Mouse (Mus musculus) gastrocnemius, postnatal 36 days (tissue): ENCODE data around the gene U2af1l4. TPM values are rescaled to one million over a fixed set of nuclear protein-coding genes. Genes with fewer than 3 reads are reported as not detected.
A peak's percentile ranks its signal among the peaks of the same experiment; 100 is the strongest.

Source experiments
- DNase-seq, 2 experiments: peaks; one replicate each; pipeline ENCODE4 v3.0.0; 2022
- intact Hi-C: fragments of 180-260 bp; cut with DNase I; formaldehyde crosslinking; loops from one replicate; pipeline ENCODE4 v1.15.1; 2025
- total RNA-seq, 2 experiments: library from RNA; stranded (reverse); gene quantifications; 2 replicates each; pipeline ENCODE4 v1.2.3; 2021

Gene U2af1l4
- total RNA-seq, 2 experiments from 2014 or later = 51.8 to 52.3 TPM

DNA sequence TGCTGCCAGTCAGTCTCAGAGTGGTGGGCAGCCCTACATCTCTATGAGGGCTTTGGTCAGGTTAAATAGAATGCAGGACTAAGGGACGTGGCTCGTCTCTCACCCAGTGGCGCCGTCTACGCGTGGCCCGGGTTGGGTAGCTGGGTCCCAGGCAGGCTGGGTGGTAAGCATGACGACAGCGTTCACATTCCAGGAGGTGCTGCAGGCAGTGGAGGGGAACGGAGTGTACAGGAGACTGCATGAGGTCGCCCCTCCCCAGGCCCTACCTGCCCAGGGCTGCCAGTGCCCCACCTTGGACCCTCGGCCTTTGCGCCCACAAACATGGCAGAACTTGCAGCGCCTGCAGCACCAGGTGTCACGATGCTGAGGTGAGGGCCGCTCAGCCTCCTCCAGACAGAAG, 18.4 kb downstream of the U2af1l4 start:
- intact Hi-C loops = no loop called here
- DNase-seq = no peak

- intact Hi-C loops = no loop called here
- no peak for DNase-seq
Measured at GRCm38 (mm10) chr7:30584339-30584738, 21.2 kb downstream of the U2af1l4 start.

DNA sequence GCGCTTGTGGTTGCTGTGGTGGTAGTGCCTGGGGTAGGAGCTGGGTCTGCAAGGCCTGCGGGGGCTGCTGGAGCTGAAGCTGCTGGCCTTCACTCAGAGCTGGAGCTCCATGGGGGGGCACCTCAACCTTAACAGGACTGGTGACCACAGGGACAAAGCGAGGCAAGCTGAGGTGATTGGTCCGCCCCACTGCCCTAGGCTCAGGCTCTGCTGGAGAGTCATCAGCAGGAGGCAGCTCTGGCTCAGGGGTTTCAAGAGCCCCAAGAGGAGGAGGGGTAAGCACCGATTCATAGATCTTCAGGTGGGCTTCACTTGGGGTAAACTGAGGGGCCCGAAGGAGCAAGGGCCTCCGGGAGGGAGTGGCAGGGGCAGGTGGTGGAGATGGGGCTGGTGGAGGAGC, 22.1 kb downstream of the U2af1l4 start:
- intact Hi-C loops = no loop called here
- DNase-seq = no peak

DNA sequence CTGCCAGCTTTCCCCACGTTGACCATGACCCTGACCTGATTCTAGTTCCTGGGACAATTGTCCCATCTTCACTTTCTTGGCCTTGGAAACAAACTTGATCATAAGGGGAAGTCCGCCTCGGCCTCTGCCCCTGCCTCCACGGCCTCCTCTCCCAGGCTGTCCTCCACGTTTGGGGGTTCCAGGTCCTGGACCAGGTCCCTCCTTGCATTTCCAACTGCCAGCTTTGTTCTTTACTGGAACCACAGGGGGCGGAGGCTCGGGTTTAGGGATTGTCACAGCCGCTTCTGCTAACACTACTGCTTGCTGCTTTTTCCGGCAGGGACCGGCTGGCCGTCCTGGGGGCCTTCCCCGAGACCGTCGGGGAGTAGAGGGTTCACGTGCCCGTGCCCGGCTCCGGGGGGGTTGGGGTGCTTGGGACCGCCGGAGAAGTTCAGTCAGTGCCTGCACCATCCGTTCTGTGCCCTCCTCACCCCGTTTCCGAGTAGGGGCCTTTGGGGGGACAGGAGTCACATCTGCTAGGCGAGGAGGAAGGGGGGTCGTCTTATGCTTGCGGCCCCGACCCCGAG, 23.4 kb downstream of the U2af1l4 start:
- intact Hi-C loops = no loop called here

DNA sequence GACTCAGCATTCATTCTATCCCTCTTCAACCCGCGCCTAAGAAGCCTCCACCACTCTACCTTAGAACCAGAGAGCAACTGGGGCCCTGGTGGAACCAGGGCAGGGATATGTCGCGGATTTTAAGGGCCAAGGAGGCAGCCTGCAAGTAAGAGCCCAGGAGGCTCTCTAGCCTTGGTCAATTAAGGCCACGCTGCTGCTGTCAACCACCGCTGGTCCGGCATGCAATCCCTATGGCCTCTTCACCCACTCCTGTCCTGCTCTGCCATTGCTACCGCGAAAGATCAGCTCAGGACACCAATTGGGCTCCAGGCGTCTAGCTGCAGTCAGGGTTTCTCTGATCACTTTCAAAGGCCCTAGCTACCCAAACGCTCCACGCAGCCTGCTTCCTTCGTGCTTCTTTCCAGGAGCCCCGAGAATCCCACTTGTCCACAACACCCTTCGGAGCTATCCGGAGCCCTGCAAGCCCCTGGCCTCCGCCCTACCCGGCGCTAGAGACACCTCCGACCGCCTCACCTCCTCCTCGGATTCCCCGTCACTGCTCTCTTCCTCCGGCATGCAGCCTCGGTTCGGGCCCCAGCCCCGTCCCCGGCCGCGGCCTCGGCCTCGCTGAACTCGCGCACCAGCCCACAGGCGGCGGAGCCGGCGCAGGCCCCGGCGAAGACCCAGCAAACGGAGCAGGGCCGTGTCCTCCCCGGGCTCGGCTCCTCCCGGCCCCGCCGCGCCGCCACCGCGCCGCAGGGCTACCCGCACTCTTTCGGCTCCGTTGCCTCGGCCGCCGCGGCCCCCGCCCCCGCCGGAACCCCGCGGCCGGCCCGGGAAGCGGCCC, 25.0 kb downstream of the U2af1l4 start:
- intact Hi-C loops = no loop called here
- peak; percentile 32 to 65 for DNase-seq

More for the DNA sequence above, 23.4 kb downstream of the U2af1l4 start:
- no peak for DNase-seq

DNA sequence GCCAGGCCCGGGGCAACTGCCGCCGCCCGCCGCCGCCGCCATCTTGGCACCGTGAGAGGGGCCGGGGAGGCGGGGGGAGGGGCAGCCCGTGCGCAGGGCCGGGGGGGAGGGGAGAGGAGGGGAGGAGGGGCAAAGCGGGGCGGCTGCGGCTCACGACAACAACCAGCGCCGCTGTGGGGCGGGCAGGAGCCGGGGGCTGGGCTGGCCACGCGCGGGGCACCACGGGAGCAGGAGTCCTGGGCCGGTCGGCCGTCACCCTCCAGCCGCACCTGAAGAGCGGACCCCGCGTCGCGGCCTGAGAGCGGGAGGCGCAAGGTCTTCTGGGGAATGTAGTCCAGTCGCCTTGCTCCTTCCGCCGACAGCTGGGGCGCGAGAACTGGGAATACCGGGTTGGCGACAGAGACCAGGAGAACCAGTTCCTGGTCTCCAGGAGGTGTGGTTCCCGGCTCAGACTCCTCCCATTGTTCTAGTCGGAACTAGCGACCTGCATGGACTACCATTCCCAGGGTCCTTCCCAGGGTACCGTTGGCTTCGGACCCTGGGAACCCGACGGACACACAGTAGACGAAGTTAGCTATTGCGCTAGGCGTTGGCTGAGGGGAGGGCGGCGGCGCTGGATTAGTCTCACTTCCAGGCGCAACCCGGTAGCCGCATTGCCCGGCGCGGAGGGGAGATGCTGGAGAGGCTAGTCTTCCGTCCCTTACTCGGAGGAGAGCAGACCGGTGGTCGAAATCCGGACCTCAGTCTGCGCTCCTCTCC, 25.8 kb downstream of the U2af1l4 start, which contains the start of gene Kmt2b:
Kmt2b (minus strand) TSS at position 51 of the 759 bp plus-strand sequence.
- intact Hi-C loops = loop anchor here (1.0 kb wide), 1 partner anchor 25 kb away; no protein-coding TSS in a partner anchor
- DNase-seq = peak; percentile 92 to 94

GRCm38 (mm10) chr7:30589435-30590301, 26.6 kb downstream of the U2af1l4 start:
- peak; percentile 76 to 84 for DNase-seq
- intact Hi-C loops = loop anchor here (1.0 to 5.0 kb wide), 3 partner anchors 21 to 273 kb away; partner anchors contain the start of gene Ffar1

DNA sequence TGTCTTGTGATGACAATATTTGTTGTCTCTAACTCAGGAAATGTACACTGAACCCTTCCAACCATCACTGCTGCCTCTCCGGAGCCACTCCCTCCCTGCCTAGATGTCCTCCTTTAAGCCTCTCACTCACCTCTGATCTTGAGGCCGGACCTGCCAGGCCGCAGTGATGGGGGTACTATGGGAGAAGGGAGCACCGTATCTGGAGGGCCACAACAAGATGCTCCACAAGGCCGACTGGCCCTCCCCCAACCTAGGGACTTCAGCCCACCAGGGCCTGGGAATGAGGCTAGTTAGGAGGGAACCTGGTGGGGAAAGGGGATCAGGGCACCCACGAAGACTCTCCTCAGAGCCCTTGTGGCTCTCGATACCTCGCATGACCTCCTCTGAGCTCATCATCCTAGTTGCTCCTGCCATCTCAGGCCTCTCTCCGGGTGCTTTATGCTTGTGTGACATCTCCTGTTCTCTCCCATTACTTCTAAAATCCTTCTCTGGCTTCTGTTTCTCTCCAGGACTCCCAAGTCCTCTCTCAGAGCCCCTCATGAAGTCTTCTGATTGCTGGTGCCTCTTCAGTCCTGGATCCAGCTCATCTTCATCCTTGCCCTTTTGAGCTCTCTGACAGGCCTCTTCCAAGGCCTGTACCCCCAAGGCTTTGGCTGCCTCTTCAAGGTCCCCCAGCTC, 28.0 kb downstream of the U2af1l4 start:
- DNase-seq = no peak
- intact Hi-C loops = loop anchor here (2.0 to 5.0 kb wide), 2 partner anchors 20 to 271 kb away; partner anchors contain the start of gene Ffar1

- intact Hi-C loops = loop anchor here (2.0 to 5.0 kb wide), 2 partner anchors 19 to 271 kb away; partner anchors contain the start of gene Ffar1
- no peak for DNase-seq
Measured at GRCm38 (mm10) chr7:30591605-30591951, 28.5 kb downstream of the U2af1l4 start.

- intact Hi-C loops = loop anchor here (5.0 kb wide), 1 partner anchor 269 kb away; the partner anchor contains the start of gene Ffar1
Measured at GRCm38 (mm10) chr7:30592772-30593423, 29.8 kb downstream of the U2af1l4 start.

GRCm38 (mm10) chr7:30593579-30594509, 30.7 kb downstream of the U2af1l4 start:
- no peak for DNase-seq
- intact Hi-C loops = loop anchor here (5.0 kb wide), 1 partner anchor 268 kb away; the partner anchor contains the start of gene Ffar1

More at GRCm38 (mm10) chr7:30592772-30593423, 29.8 kb downstream of the U2af1l4 start:
- DNase-seq = no peak

- intact Hi-C loops = loop anchor here (5.0 kb wide), 1 partner anchor 268 kb away; the partner anchor contains the start of gene Ffar1
- no peak for DNase-seq
Measured at GRCm38 (mm10) chr7:30594510-30595024, 31.5 kb downstream of the U2af1l4 start.

- intact Hi-C loops = no loop called here
- DNase-seq = no peak
Measured at GRCm38 (mm10) chr7:30596093-30596492, 33.0 kb downstream of the U2af1l4 start.

GRCm38 (mm10) chr7:30596811-30597210, 33.7 kb downstream of the U2af1l4 start:
- DNase-seq = no peak
- intact Hi-C loops = no loop called here

DNA sequence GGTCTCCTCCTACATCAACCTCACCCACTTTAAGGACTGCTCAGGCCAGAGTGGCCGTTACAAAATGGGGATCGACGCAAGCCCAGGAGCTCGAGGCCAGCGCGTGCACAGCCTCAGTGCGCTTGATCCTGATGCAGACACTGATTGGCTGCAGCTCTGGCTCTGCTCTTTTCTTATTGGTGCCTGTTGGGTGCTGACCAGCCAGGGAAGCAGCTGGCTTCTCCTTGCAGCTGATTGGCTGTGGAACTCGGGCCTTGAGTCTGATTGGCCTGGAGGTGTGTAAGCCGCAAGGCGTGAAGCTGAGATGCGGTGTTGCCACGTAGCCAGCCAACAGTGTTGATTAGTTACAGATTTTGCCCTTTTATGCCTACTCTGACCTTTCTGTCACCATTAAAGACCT, 35.7 kb downstream of the U2af1l4 start, which contains the start of gene Zbtb32:
Zbtb32 (minus strand) TSS at position 124 of the 400 bp plus-strand sequence.
- DNase-seq = no peak
- intact Hi-C loops = no loop called here

DNA sequence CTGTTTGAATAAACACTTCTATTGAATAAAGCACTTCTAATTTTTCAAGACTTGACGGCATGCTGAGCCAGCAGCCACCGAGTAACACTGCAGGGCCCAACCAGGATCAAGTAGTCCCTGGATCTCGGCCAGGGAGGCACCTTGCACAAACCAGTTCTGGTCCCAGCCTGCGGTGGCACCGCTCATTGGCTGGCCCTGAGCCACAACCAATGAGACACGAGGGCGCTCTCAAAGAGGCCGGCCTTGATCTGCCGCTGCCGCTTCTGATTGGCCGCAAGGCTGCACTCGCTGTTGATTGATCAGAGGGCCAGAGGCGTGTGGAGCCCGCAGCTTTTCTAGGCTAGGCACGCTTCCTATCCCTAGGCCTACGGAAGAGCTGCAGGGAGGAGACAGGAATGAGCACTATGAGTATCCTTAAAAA, 36.8 kb downstream of the U2af1l4 start:
- DNase-seq = peak; percentile 61 to 64
- intact Hi-C loops = no loop called here

DNA sequence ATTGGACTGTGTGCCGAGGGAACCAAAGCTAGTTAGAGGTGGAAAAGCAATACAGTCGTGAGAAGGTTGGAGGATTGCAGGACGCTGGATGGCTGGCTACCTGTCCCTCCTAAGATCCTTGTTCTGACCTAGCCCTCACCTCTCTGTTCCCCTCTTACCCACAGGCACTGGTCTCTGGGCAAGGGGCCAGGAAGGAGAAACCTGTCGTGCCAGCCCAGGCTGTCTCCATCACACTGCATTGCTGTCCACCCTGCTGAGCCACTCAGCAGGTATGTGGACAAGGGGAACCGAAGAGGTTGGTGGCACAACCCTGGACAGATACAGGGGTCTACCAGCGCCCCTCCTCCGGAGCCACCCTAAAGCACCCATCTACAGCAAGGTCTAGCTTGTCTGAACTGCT, 37.5 kb downstream of the U2af1l4 start:
- DNase-seq = no peak
- intact Hi-C loops = no loop called here
